Mouse (Mus musculus): ENCODE measurements around the gene Ubqln4.

- TF ChIP-seq ZNF384 (IDR thresholded peaks at IDR 0.05; ENCODE audit: low read depth, low read length) (no peak), HCFC1 (IDR thresholded peaks at IDR 0.05; ENCODE audit: borderline replicate concordance, insufficient read depth, low read length) (no peak), MAFK (IDR thresholded peaks at IDR 0.05; ENCODE audit: insufficient read depth, low read depth, low read length) (no peak)
These were observed 40.5 kb upstream of the Ubqln4 start for GRCm38 (mm10) chr3:88512896-88513545.
